25 mouse cellular contexts compared by ENCODE assay signal in genomic region chr10:26263744-26264459, GRCm38 (mm10). TPM values are rescaled to one million over a fixed set of nuclear protein-coding genes. Genes with fewer than 3 reads are reported as not detected.
DNase-seq lines count a peak whose midpoint lies in the region; ATAC-seq lines count a peak whose summit lies in the region.
"Had no signal": no experiment of that assay in that cellular context is flagged by ENCODE, and none has a peak within 500 bp of the region (broad histone marks: within the 10 kb centered on the region; RNA-seq: fewer than 3 reads in every experiment).

No protein-coding gene starts in this region.

- no peaks in the 10 kb centered on the region for H3K27me3 ChIP-seq in lung, embryonic 16.5 days (ENCODE audit: control insufficient read depth, insufficient read depth, low read depth, low read length)
- H3K27me3 ChIP-seq: embryonic facial prominence, embryonic 12.5 days; forebrain, embryonic 13.5 days; forebrain, embryonic 15.5 days had no signal

- no peak for ATAC-seq in CD4-positive, CD25-positive, alpha-beta regulatory T cell, adult 4 months
- peak; percentile 57; the same call in 1 of the 2 replicates for ATAC-seq in lung, embryonic 16.5 days (ENCODE audit: low read depth)
- ATAC-seq: activated CD4-positive, CD25-positive, alpha-beta regulatory T cell, adult 4 months; forebrain, embryonic 13.5 days; forebrain, embryonic 15.5 days; forebrain, postnatal 0 days had no signal

- peak; percentile 6 for DNase-seq in CD4-positive, CD25-positive, alpha-beta regulatory T cell, adult 2 months (ENCODE audit: low read depth, low spot score)
- no peak for DNase-seq in lung, postnatal 4 days
- DNase-seq in lung, postnatal 36 days: peak; percentile 9
- no peak for DNase-seq in lung, postnatal 10 days
- peak; percentile 59 for DNase-seq in NIH3T3 (ENCODE audit: low read depth)
- DNase-seq in ovary, postnatal 36 days (ENCODE audit: low spot score): no peak
- DNase-seq: adrenal gland, adult 8-10 months; adrenal gland, postnatal 14 days; adrenal gland, postnatal 36 days; cerebellum, adult 11-12 months; cerebellum, adult 2 months; cerebellum, adult 9-10 months; cerebellum, postnatal 10 days; cerebellum, postnatal 25 days; forebrain, postnatal 0 days had no signal

- H3K9me3 ChIP-seq in lung, embryonic 16.5 days (ENCODE audit: control insufficient read depth, low read length): no peaks in the 10 kb centered on the region
- H3K9me3 ChIP-seq: embryonic facial prominence, embryonic 10.5 days; embryonic facial prominence, embryonic 12.5 days; forebrain, embryonic 13.5 days; forebrain, embryonic 15.5 days; G1E had no signal

- H3K4me2 ChIP-seq in lung, embryonic 16.5 days (ENCODE audit: low read depth, low read length): no peak overlapping the region
- H3K4me2 ChIP-seq: embryonic facial prominence, embryonic 12.5 days; forebrain, embryonic 13.5 days; forebrain, embryonic 15.5 days had no signal

- H3K36me3 ChIP-seq in lung, embryonic 16.5 days (ENCODE audit: control insufficient read depth, insufficient read depth, low read length): no peaks in the 10 kb centered on the region
- H3K36me3 ChIP-seq: embryonic facial prominence, embryonic 10.5 days; embryonic facial prominence, embryonic 12.5 days; forebrain, embryonic 15.5 days; G1E had no signal

- no peak overlapping the region for H3K9ac ChIP-seq in lung, embryonic 16.5 days (ENCODE audit: low read length)
- H3K9ac ChIP-seq: embryonic facial prominence, embryonic 12.5 days; forebrain, embryonic 13.5 days; forebrain, embryonic 15.5 days; forebrain, postnatal 0 days had no signal

- no peaks in the 10 kb centered on the region for H3K4me1 ChIP-seq in lung, embryonic 16.5 days (replicated peaks; ENCODE audit: control insufficient read depth, insufficient read depth, low read length)
- H3K4me1 ChIP-seq: embryonic facial prominence, embryonic 12.5 days; forebrain, embryonic 13.5 days; forebrain, embryonic 15.5 days had no signal

- no peak overlapping the region for H3K27ac ChIP-seq in lung, embryonic 16.5 days (ENCODE audit: low read length)
- H3K27ac ChIP-seq: embryonic facial prominence, embryonic 10.5 days; embryonic facial prominence, embryonic 12.5 days; forebrain, embryonic 13.5 days; forebrain, embryonic 15.5 days had no signal

- 52% methylated on average over 3 of the region's 3 CpGs for WGBS in lung, embryonic 16.5 days

- no peak overlapping the region for H3K4me3 ChIP-seq in lung, embryonic 16.5 days (ENCODE audit: low read length)
- H3K4me3 ChIP-seq: embryonic facial prominence, embryonic 10.5 days; embryonic facial prominence, embryonic 12.5 days; forebrain, embryonic 13.5 days; forebrain, embryonic 15.5 days had no signal

RNA-seq across cellular contexts. Expression of gene Samd3, which starts 34.4 kb away (rescaled TPM):
- polyA plus RNA-seq in CD4-positive, CD25-positive, alpha-beta regulatory T cell, adult 4 months (2017; shearing (Covaris generic)): 1 to 10 TPM; 1.2 to 1.8 TPM
- polyA plus RNA-seq in lung, embryonic 16.5 days (2015; fragmentation: Nextera tagmentation; extraction: Ambion mirVana): 0.28 and 0.49 TPM in 2 replicates
- polyA plus RNA-seq: C2C12; embryonic facial prominence, embryonic 14.5 days; G1E had no signal

Comparison
In these comparisons a context has a peak if more than half of its experiments do, and no peak if none do; other contexts are left out.
1. DNase-seq: peak in CD4-positive, CD25-positive, alpha-beta regulatory T cell, adult 2 months (single experiment), lung, postnatal 36 days (single experiment) and NIH3T3 (single experiment); none in lung, postnatal 4 days (0 of 2), lung, postnatal 10 days (single experiment) and ovary, postnatal 36 days (single experiment).